Mouse (Mus musculus) E14TG2a.4 (cell line): Measurements from ENCODE around the gene Large2.
A peak's percentile ranks its signal among the peaks of the same experiment; 100 is the strongest.

Experiments
- H3K27me3 ChIP-seq: 2 replicates; pipeline ENCODE4 v1.6.1; 2014; ENCODE audit warnings: low read length, control low read depth; ENCODE audit not compliant: insufficient read depth
- H3K36me3 ChIP-seq: 2 replicates; pipeline ENCODE4 v1.6.1; 2014; ENCODE audit warnings: low read length, control low read depth; ENCODE audit not compliant: insufficient read depth
- H3K4me1 ChIP-seq: replicated peaks from 2 replicates; pipeline ENCODE4 v1.6.1; 2014; ENCODE audit warnings: low read depth, low read length, control low read depth
- H3K4me3 ChIP-seq: replicated peaks from 2 replicates; pipeline ENCODE4 v1.5.1; 2014; ENCODE audit warnings: mild to moderate bottlenecking, low read length
- H3K9me3 ChIP-seq: 2 replicates; pipeline ENCODE4 v1.6.1; 2014; ENCODE audit warnings: low read length, control low read depth
- CTCF ChIP-seq: conservative IDR thresholded peaks from 2 replicates; pipeline ENCODE4 v1.5.1; 2014; ENCODE audit warnings: low read length
- NANOG ChIP-seq: IDR thresholded peaks from 2 replicates; pipeline ENCODE4 v1.6.1; 2014; ENCODE audit warnings: borderline replicate concordance, low read length, mixed read lengths
- POU5F1 ChIP-seq: IDR thresholded peaks from 2 replicates; pipeline ENCODE4 v1.6.1; 2014; ENCODE audit warnings: low read length, borderline replicate concordance

The Large2 gene

DNA sequence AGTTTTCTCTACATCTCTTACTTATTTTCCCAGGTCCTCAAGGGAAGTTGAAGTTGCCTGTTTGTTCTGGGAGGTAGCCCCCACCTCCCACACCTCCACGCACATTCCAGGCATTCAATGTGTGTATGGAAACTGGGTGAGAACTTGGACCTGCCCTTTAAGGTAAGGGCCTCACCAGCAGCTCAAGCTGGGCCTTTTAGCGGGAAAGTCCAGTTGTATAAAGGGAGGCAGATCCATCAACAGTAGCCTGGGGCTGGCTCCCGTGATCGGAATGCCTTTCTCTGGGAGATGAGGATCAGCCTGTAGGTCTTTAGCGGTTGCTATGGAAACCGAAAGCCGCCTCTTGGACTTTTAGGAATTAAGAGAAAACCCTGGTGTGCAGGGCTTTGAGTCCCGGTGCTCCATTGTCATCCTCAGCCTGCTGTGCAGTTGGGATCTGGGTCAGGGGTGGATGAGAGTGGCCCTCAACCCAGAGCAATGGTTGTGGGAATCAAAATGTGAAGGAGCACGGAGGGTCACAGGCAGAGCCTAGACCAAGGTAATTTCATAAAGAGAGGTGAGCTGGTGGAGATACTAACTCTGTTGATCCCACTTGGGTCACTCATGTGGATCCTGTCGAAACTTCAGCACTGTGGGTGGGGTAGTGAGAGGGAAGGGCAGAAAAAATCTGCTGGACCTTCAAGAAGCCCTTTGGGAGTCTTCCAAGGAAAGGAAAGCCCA, 2.5 kb downstream of the Large2 start:
- TF ChIP-seq CTCF (no peak), NANOG (no peak; the same call in 1 of the 2 replicates), POU5F1 (no peak)
- H3K36me3 ChIP-seq = peaks cover 11% of the 10 kb centered on the region; the same call in 1 of the 2 replicates

DNA sequence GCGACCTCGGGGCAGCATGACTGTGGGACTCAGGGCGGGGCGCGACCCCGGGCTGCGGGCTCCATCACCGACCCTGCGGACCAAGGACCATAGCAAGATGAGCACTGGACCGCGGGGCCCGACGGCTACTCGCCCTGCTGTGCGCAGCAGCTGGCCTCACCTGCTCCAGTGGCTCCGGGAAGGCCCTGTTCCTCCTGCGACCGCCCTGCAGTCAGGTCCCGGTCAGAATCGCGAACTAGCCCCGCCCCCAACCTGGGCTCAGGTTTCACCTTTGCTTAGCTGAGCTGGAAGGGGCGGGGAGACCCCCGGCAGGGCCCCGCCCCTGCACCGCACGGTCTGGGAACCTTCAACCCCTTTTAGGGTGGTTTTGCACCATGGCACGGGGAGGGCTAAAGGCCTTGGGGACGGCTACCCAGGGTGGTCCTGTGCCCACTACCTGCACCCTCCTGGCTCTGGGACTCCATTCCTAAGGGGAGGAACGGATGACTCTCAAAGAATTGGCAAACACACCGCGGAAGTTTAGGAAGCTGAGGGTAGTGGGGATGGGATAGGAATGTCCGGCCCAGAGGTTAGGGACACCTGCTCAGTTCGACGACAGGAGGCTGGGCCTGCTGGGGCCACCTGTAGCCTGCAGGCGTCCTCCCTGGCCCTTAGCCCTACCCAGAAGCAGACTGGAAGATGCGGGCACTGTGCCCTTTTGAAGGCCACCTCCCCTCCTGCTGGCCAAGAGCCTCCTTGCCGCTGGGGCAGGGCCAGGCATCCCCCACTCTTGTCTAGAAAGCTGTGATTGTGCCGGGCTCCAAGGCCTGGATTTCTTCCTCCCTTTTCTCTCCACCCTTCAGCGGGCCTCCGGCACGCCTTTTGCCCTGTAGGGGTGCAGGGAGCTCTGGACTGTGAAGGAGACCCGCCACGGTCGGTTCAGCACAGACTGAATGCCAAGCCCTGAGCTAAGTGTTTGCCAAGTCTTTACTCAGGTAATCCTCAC, 3.6 kb downstream of the Large2 start:
- H3K4me1 ChIP-seq = peaks cover 88% of the 10 kb centered on the region
- TF ChIP-seq NANOG (no peak), CTCF (no peak), POU5F1 (no peak)
- H3K4me3 ChIP-seq = peak overlapping the region; percentile 85
- no peaks in the 10 kb centered on the region for H3K9me3 ChIP-seq
- H3K27me3 ChIP-seq = peaks cover 14% of the 10 kb centered on the region
- peaks cover 21% of the 10 kb centered on the region for H3K36me3 ChIP-seq

More for the DNA sequence above, 2.5 kb downstream of the Large2 start:
- H3K4me3 ChIP-seq = peak overlapping the region; percentile 97
- H3K4me1 ChIP-seq = peaks cover 84% of the 10 kb centered on the region
- H3K27me3 ChIP-seq = peaks cover 14% of the 10 kb centered on the region
- no peaks in the 10 kb centered on the region for H3K9me3 ChIP-seq

DNA sequence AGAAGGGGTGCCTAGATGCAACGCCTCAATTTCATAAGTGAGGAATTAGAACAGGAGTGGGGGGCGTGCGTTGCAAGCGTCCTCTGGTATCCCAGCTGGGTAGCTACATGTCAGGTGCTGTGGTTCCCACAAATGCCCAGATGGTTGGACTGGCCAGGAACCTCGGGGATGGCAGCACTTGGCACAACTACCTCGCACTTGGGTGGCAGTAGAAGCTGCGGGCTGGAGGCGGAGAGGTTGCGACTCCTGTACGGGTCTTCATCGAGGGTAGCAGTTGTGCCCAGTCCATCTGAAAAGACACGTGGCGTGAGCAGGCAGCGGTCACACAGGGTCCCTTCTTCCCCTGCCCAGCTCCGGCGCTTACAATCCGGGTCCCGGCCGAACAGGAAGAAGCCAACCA, 4.3 kb downstream of the Large2 start:
- peaks cover 83% of the 10 kb centered on the region for H3K4me1 ChIP-seq
- peak overlapping the region; percentile 85 for H3K4me3 ChIP-seq
- peaks cover 14% of the 10 kb centered on the region for H3K27me3 ChIP-seq
- H3K36me3 ChIP-seq = peaks cover 28% of the 10 kb centered on the region
- no peaks in the 10 kb centered on the region for H3K9me3 ChIP-seq
- TF ChIP-seq NANOG (no peak), POU5F1 (no peak), CTCF (no peak)

DNA sequence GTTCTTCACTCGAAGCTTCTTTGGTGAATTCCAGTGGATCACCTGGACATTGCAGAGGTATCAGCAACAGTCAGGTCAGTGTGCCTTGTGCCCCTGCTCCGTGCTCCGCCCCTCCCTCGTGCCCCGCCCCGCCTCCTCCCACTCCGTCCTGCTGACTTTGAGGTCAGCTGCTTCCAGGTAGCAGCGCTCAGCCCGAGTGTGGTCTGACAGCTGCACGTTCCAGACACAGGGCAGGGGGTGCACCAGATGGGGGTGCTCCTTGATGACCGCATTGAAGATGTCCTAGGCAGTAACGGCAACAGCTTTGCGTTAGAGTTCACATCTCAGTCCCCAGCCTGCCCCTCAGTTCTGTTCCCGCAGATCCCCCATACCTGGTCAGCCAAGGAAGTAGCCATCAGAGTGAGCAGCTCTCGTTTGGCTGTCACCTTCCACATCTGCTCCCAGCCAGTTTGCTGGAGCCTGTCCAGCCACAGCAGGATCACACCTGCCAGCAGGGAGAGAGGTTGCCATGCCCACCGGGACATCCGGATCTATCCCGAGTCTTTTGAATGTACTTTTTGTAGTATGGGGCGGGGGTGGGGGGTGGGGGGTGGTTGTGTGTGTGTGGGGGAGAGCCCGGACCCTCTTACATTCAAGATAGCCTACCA, 7.2 kb downstream of the Large2 start:
- Histone ChIP-seq H3K4me3 (peak overlapping the region; percentile 61), H3K4me1 (peaks cover 63% of the 10 kb centered on the region), H3K9me3 (no peaks in the 10 kb centered on the region), H3K36me3 (peaks cover 56% of the 10 kb centered on the region), H3K27me3 (peaks cover 14% of the 10 kb centered on the region)
- TF ChIP-seq CTCF = no peak
- TF ChIP-seq POU5F1 = no peak
- TF ChIP-seq NANOG = no peak

DNA sequence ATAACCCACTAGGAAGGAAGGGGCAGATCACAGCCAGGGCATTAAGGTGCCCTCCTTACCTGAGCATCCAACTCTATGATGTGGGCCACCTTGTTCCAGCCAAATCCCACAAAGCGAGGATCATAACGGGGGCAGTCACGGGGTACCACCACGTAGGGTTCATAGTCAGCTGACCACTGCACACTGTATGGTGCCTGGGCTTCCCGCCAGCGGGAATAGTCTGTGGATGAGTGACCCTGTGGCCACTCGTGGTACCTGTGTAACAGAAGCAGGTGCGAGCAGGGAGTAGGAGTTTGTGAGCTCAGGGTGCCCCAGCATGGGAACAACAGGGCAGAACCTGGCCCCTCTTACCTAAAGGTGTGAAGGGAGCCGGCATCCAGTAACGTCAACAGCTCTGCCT, 9.1 kb downstream of the Large2 start:
- Histone ChIP-seq H3K4me1 (peaks cover 59% of the 10 kb centered on the region), H3K9me3 (no peaks in the 10 kb centered on the region), H3K36me3 (peaks cover 65% of the 10 kb centered on the region), H3K27me3 (peaks cover 14% of the 10 kb centered on the region), H3K4me3 (no peak overlapping the region)
- TF ChIP-seq NANOG = no peak
- no peak for TF ChIP-seq CTCF
- TF ChIP-seq POU5F1 = no peak

DNA sequence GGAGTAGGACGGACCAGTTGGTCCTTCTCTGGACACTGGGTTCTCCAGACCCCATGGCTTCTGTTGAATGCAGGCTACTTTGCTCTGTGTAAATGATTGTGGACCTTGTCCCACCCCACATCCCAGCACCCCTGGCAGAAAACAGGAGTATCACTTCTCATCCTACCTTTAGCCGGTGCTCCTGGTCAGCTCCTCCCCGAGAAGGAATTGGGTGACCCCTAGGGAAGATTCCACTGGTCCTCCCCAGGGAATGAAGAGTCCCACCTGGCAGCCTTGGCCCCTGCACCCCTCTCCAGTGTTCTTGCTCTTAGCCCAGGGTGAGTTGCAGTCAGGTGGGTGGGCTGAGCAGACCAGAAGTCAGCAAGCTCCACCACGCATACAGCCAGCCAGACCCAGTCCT, 10.6 kb downstream of the Large2 start:
- Histone ChIP-seq H3K27me3 (peaks cover under 1% of the 10 kb centered on the region; the same call in 1 of the 2 replicates), H3K9me3 (no peaks in the 10 kb centered on the region), H3K4me3 (no peak overlapping the region), H3K36me3 (peaks cover 77% of the 10 kb centered on the region), H3K4me1 (peaks cover 54% of the 10 kb centered on the region)
- TF ChIP-seq POU5F1 (no peak), NANOG (no peak)

DNA sequence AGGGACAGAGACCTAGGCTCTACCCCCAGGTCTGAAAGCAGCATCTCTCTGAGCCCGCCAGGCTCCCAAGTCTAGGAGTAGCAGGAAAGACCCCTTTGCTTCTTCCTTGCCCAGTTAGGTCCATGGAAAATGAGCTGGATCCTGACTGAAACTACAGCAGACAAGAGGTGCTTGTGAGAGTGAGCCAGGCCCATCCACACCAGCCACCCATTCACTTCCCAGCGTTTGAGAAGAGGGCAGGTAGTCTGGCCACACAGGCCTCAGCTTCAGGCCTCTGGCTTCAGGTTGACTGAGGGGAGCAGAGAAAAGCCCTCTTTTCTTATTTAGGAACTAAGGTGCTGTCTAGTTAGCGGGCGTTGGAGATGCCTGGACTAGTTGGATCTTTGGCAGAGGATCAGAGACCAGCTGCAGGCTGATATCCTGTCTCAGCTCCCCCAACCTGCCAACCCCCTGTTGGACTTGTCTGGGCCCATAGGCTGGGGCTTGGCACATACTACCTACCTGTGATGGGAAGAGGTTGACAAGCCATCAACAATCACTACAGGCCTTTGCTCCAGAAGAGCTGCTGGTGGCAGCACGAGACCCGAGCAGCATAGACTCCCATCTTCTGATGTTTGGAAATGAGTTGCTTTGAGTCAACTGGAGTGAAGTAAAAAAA, 12.0 kb downstream of the Large2 start:
- no peaks in the 10 kb centered on the region for H3K27me3 ChIP-seq

More for the DNA sequence above, 12.0 kb downstream of the Large2 start:
- Histone ChIP-seq H3K4me1 (peaks cover 46% of the 10 kb centered on the region), H3K4me3 (no peak overlapping the region), H3K9me3 (no peaks in the 10 kb centered on the region), H3K36me3 (peaks cover 83% of the 10 kb centered on the region)
- no peak for TF ChIP-seq NANOG
